Comparison of ENCODE assay signal across 19 mouse cellular contexts in the genomic region with DNA sequence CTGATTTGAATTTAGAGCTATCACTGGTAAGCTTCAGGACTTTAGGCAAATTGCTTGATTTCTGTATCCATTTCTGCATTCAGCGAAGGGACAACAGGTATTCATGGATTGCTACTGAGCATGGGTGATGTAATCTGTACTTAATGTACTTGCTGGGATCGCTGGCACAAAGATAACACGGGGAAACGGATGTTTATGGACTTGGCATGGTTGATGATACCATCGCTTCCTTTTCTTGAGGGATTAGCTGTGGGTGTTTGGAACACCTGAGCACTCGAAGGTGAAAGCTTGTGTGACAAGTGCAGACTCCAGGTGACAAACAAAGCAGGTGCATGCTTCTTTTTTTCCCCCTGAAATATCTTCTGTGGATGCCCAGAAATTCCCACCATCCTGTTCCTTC. TPM values are rescaled to one million over a fixed set of nuclear protein-coding genes. Genes with fewer than 3 reads are reported as not detected.
"Had no signal": no experiment of that assay in that cellular context is flagged by ENCODE, and none has a peak within 500 bp of the region (broad histone marks: within the 10 kb centered on the region; RNA-seq: fewer than 3 reads in every experiment).

No protein-coding gene starts in this region.

- H3K9ac ChIP-seq: lung, embryonic 14.5 days; midbrain, embryonic 12.5 days; neural tube, embryonic 13.5 days; neural tube, embryonic 15.5 days had no signal

- H3K4me2 ChIP-seq: lung, embryonic 14.5 days; midbrain, embryonic 12.5 days; neural tube, embryonic 13.5 days; neural tube, embryonic 15.5 days had no signal

- H3K27me3 ChIP-seq: midbrain, embryonic 12.5 days; neural tube, embryonic 13.5 days; neural tube, embryonic 15.5 days had no signal

- H3K36me3 ChIP-seq: midbrain, embryonic 10.5 days; midbrain, embryonic 12.5 days; neural tube, embryonic 13.5 days had no signal

- H3K4me3 ChIP-seq: midbrain, embryonic 10.5 days; midbrain, embryonic 12.5 days; myocyte; neural tube, embryonic 13.5 days; neural tube, embryonic 15.5 days had no signal

- H3K27ac ChIP-seq: midbrain, embryonic 10.5 days; midbrain, embryonic 12.5 days; neural tube, embryonic 13.5 days; neural tube, embryonic 15.5 days had no signal

- H3K9me3 ChIP-seq: midbrain, embryonic 10.5 days; neural tube, embryonic 13.5 days; neural tube, embryonic 15.5 days had no signal

- H3K4me1 ChIP-seq: midbrain, embryonic 10.5 days; midbrain, embryonic 12.5 days; neural tube, embryonic 13.5 days; neural tube, embryonic 15.5 days had no signal

- DNase-seq: lung, embryonic 14.5 days; lung, postnatal 10 days; lung, postnatal 4 days; midbrain, embryonic 14.5 days; retina, postnatal 1 day; right cerebral cortex, adult 18-20 months; right cerebral cortex, postnatal 25 days; right cerebral cortex, postnatal 4 days; spleen, adult 18-20 months; thymus, adult 18-20 months; thymus, postnatal 14 days; thymus, postnatal 36 days had no signal

- ATAC-seq: midbrain, embryonic 16.5 days had no signal

RNA-seq across cellular contexts. Expression of a gene that starts 18.3 kb away (rescaled TPM):
- polyA plus RNA-seq: myocyte had no signal

RNA-seq across cellular contexts. Expression of a gene that starts 37.8 kb away (rescaled TPM):
- polyA plus RNA-seq: myocyte; small intestine, adult 2 months had no signal
